Mouse (Mus musculus) forebrain, embryonic 12.5 days (tissue): ENCODE results near the gene Kyat1. TPM values are rescaled to one million over a fixed set of nuclear protein-coding genes. Genes with fewer than 3 reads are reported as not detected.

Experiments
- ATAC-seq: fragments of 200-750 bp; cut with Nextera tagmentation; 2 replicates; pipeline ENCODE4 v1.8.0; 2017; ENCODE audit warnings: moderate TSS enrichment; ENCODE audit not compliant: low FRiP score
- H3K27ac ChIP-seq: fragments of 300-500 bp; sonication (generic); 2 replicates; pipeline ENCODE4 v1.5.1; 2016; ENCODE audit warnings: mild to moderate bottlenecking
- H3K27me3 ChIP-seq: fragments of 300-500 bp; sonication (generic); 2 replicates; pipeline ENCODE4 v1.6.1; 2016; ENCODE audit warnings: mild to moderate bottlenecking
- H3K36me3 ChIP-seq: fragments of 300-500 bp; sonication (generic); replicated peaks from 2 replicates; pipeline ENCODE4 v1.6.1; 2016; ENCODE audit warnings: mild to moderate bottlenecking
- H3K4me1 ChIP-seq: fragments of 300-500 bp; sonication (generic); 2 replicates; pipeline ENCODE4 v1.6.1; 2016
- H3K4me2 ChIP-seq: fragments of 300-500 bp; sonication (generic); 2 replicates; pipeline ENCODE4 v1.6.1; 2016; ENCODE audit warnings: mild to moderate bottlenecking, moderate library complexity
- H3K4me3 ChIP-seq: fragments of 300-500 bp; sonication (generic); replicated peaks from 2 replicates; pipeline ENCODE4 v1.5.1; 2016; ENCODE audit warnings: mild to moderate bottlenecking
- H3K9ac ChIP-seq: fragments of 300-500 bp; sonication (generic); 2 replicates; pipeline ENCODE4 v1.6.1; 2016; ENCODE audit warnings: mild to moderate bottlenecking
- H3K9me3 ChIP-seq: fragments of 300-500 bp; sonication (generic); 2 replicates; pipeline ENCODE4 v1.6.1; 2016
- WGBS: fragments of 180-500 bp; shearing (Covaris S2); methylation state at CpG from one replicate; pipeline ENCODE4 v1.1.7; 2016; 5-methylcytosine and 5-hydroxymethylcytosine counted together
- polyA plus RNA-seq: library from polyadenylated mRNA; unstranded; fragments of >200 nt; fragmentation: Nextera tagmentation; extraction: Ambion mirVana; gene quantifications from 2 replicates; pipeline ENCODE4 v1.2.1, GENCODE M21; 2016

Kyat1 gene
- polyA plus RNA-seq, 1 experiment from 2014 or later = 9.0 TPM

DNA sequence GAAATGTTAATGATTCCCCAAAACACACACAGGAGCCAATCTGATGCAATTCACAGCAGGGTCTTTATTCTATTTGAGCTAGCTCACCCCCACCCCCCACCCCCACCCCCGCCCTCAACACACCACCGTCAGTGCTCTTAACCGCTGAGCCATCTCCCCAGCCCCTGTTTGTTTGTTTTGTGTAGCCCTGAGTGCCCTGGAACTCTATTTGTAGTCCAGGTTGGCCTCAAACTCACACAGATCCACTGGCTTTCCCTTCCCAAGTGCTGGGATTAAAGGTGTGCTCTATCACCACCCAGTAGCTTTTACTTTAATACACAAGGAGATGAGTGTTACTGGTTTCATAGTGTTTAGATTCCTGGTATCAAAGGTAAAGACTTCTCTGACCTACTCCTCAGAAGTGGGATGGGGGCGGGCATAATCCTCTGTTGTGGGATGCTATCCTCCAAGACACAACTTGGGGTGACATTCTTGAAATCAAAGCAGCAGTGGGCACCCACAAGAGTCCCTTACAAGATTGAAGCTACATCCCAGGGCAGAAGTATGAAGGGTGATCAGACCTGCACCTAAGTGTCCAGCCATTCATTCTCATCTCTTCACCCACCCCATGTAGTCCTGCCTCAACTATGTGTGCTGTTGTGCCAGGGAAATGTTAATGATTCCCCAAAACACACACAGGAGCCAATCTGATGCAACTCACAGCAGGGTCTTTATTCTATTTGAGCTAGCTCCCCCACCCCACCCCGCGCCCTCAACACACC, 5.9 kb upstream of the Kyat1 start:
- no peak overlapping the region for H3K9ac ChIP-seq
- peaks cover 2% of the 10 kb centered on the region for H3K4me1 ChIP-seq
- no peaks in the 10 kb centered on the region for H3K36me3 ChIP-seq
- no peak overlapping the region for H3K27ac ChIP-seq
- no peak overlapping the region for H3K4me2 ChIP-seq
- H3K4me3 ChIP-seq = no peak overlapping the region
- WGBS = 82% methylated on average over 6 of the region's 6 CpGs
- no peaks in the 10 kb centered on the region; the same call in 1 of the 2 replicates for H3K27me3 ChIP-seq
- ATAC-seq = no peak
- H3K9me3 ChIP-seq = no peaks in the 10 kb centered on the region

DNA sequence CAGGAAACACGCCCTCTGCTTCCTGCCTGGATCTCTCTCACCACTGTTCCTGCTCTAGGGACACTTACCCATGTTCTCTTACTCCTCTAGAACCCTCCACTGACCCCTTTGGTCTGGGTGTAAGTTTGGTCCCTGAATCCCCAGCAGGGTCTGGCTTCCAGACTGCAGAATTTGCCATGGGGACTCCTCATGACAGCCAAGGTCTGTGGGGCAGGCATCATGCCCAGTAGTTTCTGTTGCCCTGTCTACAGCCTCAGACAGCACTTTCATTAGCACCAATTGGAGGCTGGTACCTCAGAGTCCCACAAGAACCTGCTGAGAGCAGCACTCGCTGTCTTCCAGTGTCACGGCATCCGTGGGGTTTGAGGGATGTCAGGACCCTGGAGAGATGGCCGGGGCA, 2.2 kb upstream of the Kyat1 start:
- Histone ChIP-seq H3K27ac (no peak overlapping the region), H3K27me3 (no peaks in the 10 kb centered on the region; the same call in 1 of the 2 replicates), H3K4me2 (no peak overlapping the region), H3K9me3 (no peaks in the 10 kb centered on the region), H3K9ac (no peak overlapping the region), H3K4me3 (no peak overlapping the region), H3K4me1 (peaks cover 18% of the 10 kb centered on the region), H3K36me3 (no peaks in the 10 kb centered on the region)
- ATAC-seq = no peak
- 78% methylated on average over 5 of the region's 5 CpGs for WGBS

DNA sequence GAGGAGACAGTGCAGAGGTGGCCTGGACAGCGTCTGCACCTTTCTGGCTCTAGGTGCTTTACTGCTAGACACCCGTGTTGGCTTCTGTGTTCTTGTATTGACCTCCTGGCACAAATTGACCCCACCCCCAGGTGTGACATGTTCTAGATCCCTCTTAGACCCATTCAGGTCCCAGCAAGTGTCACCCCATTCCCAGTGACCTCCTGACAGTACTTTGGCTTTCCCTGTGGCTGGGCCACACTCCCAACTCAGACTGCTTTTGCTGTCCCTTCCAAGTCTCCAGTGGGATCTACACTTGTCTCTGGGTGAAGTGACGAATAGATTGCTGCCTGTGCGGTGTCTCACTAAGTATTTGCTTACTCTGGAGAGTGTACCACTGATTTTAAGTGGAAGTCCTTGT, 1.8 kb upstream of the Kyat1 start:
- Histone ChIP-seq H3K9me3 (no peaks in the 10 kb centered on the region), H3K4me2 (no peak overlapping the region), H3K4me1 (peaks cover 18% of the 10 kb centered on the region), H3K4me3 (no peak overlapping the region), H3K36me3 (no peaks in the 10 kb centered on the region), H3K27me3 (no peaks in the 10 kb centered on the region), H3K9ac (no peak overlapping the region), H3K27ac (no peak overlapping the region)
- 85% methylated on average over 4 of the region's 4 CpGs for WGBS
- no peak for ATAC-seq

DNA sequence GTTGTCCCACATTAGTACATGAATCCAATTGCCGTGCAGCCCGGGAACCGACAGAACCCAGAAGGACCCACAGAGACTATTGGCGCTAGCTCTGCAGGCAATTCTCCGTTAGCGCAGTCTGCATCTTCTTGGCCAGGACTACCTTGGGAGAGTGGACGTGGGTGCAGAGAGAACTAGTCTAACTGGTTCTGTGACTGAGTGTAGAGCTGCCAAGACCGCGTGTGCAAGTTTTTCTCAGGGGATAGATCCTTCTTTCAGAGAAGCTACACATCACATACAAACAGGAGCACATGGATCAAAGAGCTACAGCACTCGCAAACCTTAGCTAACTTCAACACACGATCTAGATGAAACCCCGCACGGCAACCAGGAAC, 405 bp downstream of the Kyat1 start:
- peak overlapping the region; percentile 80 for H3K4me2 ChIP-seq

DNA sequence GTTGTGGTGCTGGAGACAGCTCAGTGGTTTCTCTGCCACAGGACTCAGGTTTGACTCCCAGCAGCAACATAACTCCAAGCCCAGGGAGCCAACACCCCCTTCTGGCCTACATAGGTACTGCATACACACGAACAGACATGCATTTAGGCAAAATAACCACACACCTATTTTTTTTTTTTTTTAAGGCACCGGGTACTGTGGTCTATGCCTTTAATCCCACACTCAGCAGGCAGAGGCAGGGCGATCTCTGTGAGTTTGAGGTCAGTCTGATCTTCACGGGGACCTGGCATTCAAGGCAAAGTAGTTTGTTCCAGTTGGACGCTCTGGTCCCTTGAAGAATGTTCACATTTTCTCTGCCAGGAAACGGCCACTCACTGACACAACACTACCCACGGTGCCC, 2.2 kb downstream of the Kyat1 start:
- 82% methylated on average over 7 of the region's 7 CpGs for WGBS
- H3K36me3 ChIP-seq = no peaks in the 10 kb centered on the region
- no peak overlapping the region for H3K4me3 ChIP-seq
- no peak overlapping the region for H3K9ac ChIP-seq
- H3K9me3 ChIP-seq = no peaks in the 10 kb centered on the region
- H3K4me2 ChIP-seq = no peak overlapping the region
- H3K27ac ChIP-seq = no peak overlapping the region
- ATAC-seq = no peak
- no peaks in the 10 kb centered on the region for H3K27me3 ChIP-seq
- peaks cover 18% of the 10 kb centered on the region for H3K4me1 ChIP-seq

More for the DNA sequence above, 405 bp downstream of the Kyat1 start:
- H3K9me3 ChIP-seq = no peaks in the 10 kb centered on the region
- peak overlapping the region; percentile 64 for H3K9ac ChIP-seq
- peaks cover 18% of the 10 kb centered on the region for H3K4me1 ChIP-seq
- H3K4me3 ChIP-seq = peak overlapping the region; percentile 68
- no peaks in the 10 kb centered on the region for H3K27me3 ChIP-seq
- peak overlapping the region; percentile 59; the same call in 1 of the 2 replicates for H3K27ac ChIP-seq
- ATAC-seq = peak; percentile 52
- 3% methylated on average over 13 of the region's 13 CpGs for WGBS
- no peaks in the 10 kb centered on the region for H3K36me3 ChIP-seq

DNA sequence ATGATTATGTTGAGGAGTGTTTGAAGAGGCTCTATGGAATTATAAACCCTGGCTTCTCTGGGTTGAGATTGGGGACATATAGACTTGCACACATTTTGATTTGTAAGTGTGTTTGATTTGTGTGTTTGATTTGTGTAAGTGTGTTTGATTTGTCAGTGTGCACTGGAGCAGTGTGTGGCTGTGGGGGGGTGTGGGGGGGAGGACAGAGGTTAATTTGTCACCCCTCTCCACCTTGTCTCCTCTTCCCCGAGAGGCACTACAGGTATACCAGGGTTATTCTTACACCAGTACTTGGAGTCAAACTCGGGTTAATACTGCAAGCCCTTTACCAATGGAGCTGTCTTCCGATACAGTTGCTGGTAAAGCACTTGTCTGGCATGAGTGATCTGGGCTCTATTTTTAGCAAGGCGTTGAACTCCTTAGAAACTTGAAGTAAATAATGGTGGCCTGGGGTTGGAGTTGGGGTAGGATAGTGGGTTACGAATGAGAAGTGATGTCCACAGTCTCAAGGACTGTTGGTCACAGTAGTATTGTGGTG, 5.2 kb downstream of the Kyat1 start:
- no peak for ATAC-seq
- H3K4me3 ChIP-seq = no peak overlapping the region
- H3K36me3 ChIP-seq = no peaks in the 10 kb centered on the region
- no peak overlapping the region for H3K27ac ChIP-seq
- H3K4me1 ChIP-seq = peaks cover 10% of the 10 kb centered on the region
- H3K4me2 ChIP-seq = no peak overlapping the region
- 93% methylated on average over 5 of the region's 5 CpGs for WGBS
- no peaks in the 10 kb centered on the region for H3K9me3 ChIP-seq
- no peak overlapping the region for H3K9ac ChIP-seq
- no peaks in the 10 kb centered on the region for H3K27me3 ChIP-seq

DNA sequence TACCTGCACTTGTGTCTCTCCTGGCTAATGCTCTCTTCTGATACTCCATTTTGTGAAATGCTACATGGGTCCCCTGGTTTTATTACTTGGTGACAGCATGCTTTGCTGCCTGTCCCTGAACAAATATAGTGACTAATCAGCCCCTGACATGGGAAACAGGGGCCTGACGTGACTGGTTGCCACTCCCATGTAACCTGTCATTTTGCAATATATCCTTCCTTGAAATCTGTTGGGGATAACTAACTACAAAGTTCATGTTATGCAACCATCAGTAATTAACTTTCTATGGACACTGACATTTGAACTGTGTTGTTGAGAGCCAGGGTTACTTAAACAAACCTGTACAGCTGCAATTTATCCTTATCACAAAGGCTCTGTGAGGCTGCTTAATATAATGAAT, 5.7 kb downstream of the Kyat1 start:
- H3K4me1 ChIP-seq = peaks cover 7% of the 10 kb centered on the region
- no peak overlapping the region for H3K4me2 ChIP-seq
- H3K9me3 ChIP-seq = no peaks in the 10 kb centered on the region
- H3K9ac ChIP-seq = no peak overlapping the region
- no peaks in the 10 kb centered on the region for H3K27me3 ChIP-seq
- H3K36me3 ChIP-seq = no peaks in the 10 kb centered on the region
- 74% methylated on average over 1 of the region's 1 CpGs for WGBS
- ATAC-seq = no peak
- no peak overlapping the region for H3K4me3 ChIP-seq
- H3K27ac ChIP-seq = no peak overlapping the region

DNA sequence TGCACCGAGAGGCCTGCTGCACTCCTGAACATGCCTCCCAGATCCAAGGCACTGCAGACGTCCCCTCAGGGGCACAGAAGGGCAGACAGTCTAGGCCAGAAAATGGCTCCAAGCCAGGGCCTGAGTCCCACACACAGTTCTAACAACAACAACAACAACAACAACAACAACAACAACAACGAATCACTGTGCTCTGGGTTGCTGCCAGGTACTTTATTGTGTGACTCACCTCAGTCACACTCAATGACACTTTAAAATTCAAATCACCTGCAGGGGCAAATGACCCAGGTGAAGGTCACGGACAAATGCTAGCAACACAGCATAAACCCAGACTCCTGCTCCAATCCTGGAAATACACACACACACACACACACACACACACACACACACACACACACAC, 7.6 kb downstream of the Kyat1 start:
- Histone ChIP-seq H3K4me1 (no peaks in the 10 kb centered on the region), H3K4me3 (no peak overlapping the region), H3K4me2 (no peak overlapping the region), H3K9me3 (no peaks in the 10 kb centered on the region), H3K27ac (no peak overlapping the region), H3K9ac (no peak overlapping the region), H3K27me3 (no peaks in the 10 kb centered on the region), H3K36me3 (no peaks in the 10 kb centered on the region)
- WGBS = 67% methylated on average over 4 of the region's 4 CpGs
- no peak for ATAC-seq

DNA sequence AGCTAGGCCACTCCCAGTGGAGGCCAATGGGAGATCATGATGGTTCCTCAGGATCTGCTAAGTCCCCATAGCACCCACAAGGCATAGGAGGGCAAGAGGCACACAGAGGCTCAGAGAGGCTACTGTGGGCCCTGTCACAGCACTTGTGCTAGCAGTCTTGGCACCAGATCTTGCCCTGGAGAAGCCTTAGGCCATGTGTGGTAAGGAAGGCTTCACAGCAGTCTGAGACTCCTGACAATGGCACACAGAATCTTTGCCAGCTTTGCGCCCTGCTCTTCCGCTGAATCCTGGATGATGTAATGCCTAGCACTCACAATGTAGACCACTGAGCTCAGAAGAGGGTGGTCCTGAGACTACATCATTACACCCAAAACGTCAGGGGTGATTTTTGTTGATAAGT, 11.0 kb downstream of the Kyat1 start:
- Histone ChIP-seq H3K9me3 (no peaks in the 10 kb centered on the region), H3K4me2 (no peak overlapping the region), H3K9ac (no peak overlapping the region), H3K27me3 (no peaks in the 10 kb centered on the region), H3K4me3 (no peak overlapping the region), H3K27ac (no peak overlapping the region), H3K36me3 (no peaks in the 10 kb centered on the region), H3K4me1 (no peaks in the 10 kb centered on the region)
- ATAC-seq = no peak
- WGBS = 78% methylated on average over 3 of the region's 3 CpGs

DNA sequence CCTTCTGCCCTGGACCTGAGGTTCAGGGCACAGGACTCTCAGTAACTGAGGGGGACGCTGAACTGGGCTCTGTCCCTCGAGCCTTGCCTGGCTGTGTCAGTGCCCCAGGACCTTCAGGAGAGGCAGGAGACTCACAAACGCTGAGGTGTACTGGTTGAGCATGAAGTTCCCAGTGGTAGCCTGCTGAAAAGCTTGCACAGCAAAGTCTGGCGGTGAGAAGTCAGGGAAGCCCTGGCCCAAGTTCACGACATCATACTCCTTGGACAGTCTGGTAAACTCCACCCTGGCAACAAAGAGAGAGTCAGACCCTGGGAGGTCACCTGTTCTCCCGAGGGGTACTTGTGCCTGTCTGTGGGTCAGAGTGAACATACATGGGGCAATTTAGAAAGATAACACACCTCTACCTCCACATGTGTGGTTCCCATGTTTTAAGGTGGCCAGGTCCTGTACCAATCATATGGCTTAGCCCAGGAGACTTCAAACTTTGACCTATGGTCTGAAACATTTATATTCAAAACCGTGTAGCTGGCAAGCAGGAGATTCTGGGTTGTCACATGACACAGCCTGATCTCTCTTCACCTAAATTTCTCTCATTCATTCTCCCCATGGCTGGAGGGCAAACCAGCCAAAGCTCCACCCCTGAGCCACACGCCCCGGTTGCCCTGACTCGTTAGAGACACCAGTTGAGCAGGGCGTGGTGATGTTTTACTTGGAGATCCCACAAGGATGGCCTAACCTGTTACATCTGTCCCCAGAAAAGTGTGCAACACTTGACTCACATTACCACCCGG, 13.7 kb downstream of the Kyat1 start:
- 85% methylated on average over 12 of the region's 12 CpGs for WGBS
- H3K4me2 ChIP-seq = no peak overlapping the region
- no peak for ATAC-seq
- H3K9me3 ChIP-seq = no peaks in the 10 kb centered on the region
- H3K9ac ChIP-seq = no peak overlapping the region
- H3K4me1 ChIP-seq = no peaks in the 10 kb centered on the region
- no peaks in the 10 kb centered on the region for H3K36me3 ChIP-seq
- H3K4me3 ChIP-seq = no peak overlapping the region
- H3K27me3 ChIP-seq = no peaks in the 10 kb centered on the region
- H3K27ac ChIP-seq = no peak overlapping the region

DNA sequence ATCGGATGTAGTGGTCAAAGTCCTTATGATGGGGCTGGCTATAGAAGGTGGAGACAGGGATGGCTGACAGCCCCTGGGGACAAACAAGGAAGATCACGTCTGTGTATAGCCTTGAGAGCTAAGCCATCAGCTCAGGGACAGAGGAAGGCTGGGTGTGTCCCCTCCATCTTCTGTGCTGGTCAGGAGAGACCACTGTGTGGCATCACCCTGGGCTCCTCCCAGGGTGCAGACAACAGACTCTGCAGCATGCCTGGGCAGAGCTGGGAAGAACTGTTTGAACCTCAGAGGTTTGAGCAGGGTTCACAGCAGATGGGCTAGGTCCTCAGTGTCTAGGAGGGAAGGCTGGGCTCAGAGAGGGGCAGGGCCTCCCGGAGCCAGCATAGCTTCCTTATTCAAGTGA, 20.0 kb downstream of the Kyat1 start:
- H3K27me3 ChIP-seq = no peaks in the 10 kb centered on the region
- H3K36me3 ChIP-seq = no peaks in the 10 kb centered on the region; the same call in 1 of the 2 replicates
- H3K9ac ChIP-seq = no peak overlapping the region
- ATAC-seq = no peak
- H3K4me3 ChIP-seq = no peak overlapping the region
- no peaks in the 10 kb centered on the region for H3K9me3 ChIP-seq
- no peaks in the 10 kb centered on the region for H3K4me1 ChIP-seq
- no peak overlapping the region for H3K27ac ChIP-seq
- 86% methylated on average over 3 of the region's 3 CpGs for WGBS
- H3K4me2 ChIP-seq = no peak overlapping the region

DNA sequence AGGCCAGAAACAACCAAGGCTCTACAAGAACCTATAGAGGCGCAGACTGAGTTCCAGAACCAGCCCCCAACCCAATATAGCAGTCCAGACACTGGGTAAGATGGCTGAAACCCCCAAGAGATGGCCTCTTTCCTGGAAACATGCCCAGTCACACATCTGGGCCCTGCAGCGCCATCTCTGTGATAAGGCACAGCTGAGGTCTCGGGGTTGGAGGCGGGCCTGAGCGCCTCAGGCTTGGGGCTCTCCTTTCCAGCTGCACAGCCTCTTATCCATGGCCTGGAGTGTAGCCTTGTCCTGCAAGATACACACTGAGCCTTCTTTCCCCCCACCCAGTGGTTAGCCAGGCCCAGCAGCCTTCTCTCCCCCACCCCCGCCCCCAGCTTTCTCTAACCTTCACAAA, 20.4 kb downstream of the Kyat1 start:
- Histone ChIP-seq H3K4me2 (no peak overlapping the region), H3K4me1 (no peaks in the 10 kb centered on the region), H3K27ac (no peak overlapping the region), H3K9ac (no peak overlapping the region), H3K9me3 (no peaks in the 10 kb centered on the region), H3K36me3 (no peaks in the 10 kb centered on the region; the same call in 1 of the 2 replicates), H3K27me3 (no peaks in the 10 kb centered on the region), H3K4me3 (no peak overlapping the region)
- 94% methylated on average over 6 of the region's 6 CpGs for WGBS
- ATAC-seq = no peak
